ENCODE assay signal across 8 mouse cellular contexts in genomic region chr6:31032980-31033608, GRCm38 (mm10).
DNase-seq lines count a peak whose midpoint lies in the region; ATAC-seq and TF ChIP-seq lines count a peak whose summit lies in the region.

No protein-coding gene starts in this region.

- no peaks in the 10 kb centered on the region for H3K4me1 ChIP-seq in embryonic facial prominence, embryonic 14.5 days (ENCODE audit: control insufficient read depth, insufficient read depth, low read length)

- peak; percentile 71 for ATAC-seq in embryonic facial prominence, embryonic 14.5 days (ENCODE audit: low read depth)
- ATAC-seq in hematopoietic stem cell, adult 5-6 weeks (replicated peaks in 1 of 2; ENCODE audit: insufficient read depth in 1 of 2, low FRiP score in 2 of 2, low TSS enrichment in 1 of 2, low read depth in 1 of 2, poor library complexity in 2 of 2, severe bottlenecking in 2 of 2): peak; percentile 76 to 86
- ATAC-seq in megakaryocyte progenitor cell, adult 5-6 weeks (replicated peaks; ENCODE audit: poor library complexity): peak; percentile 96

- H3K9me3 ChIP-seq in embryonic facial prominence, embryonic 14.5 days (ENCODE audit: control insufficient read depth, low read length): no peaks in the 10 kb centered on the region

- no peak overlapping the region for H3K4me3 ChIP-seq in embryonic facial prominence, embryonic 14.5 days (ENCODE audit: low read depth, low read length)
- H3K4me3 ChIP-seq in left cerebral cortex, adult 2 months: peak overlapping the region; percentile 23; the same call in 1 of the 2 replicates

- peak overlapping the region; percentile 41 for H3K4me2 ChIP-seq in embryonic facial prominence, embryonic 14.5 days (ENCODE audit: low read depth, low read length)

- peak; percentile 59 for DNase-seq in gastrocnemius, postnatal 10 days
- DNase-seq in gastrocnemius, adult 8-10 months (ENCODE audit: low spot score in 2 of 2): no peak
- DNase-seq in adrenal gland, postnatal 25 days: peak; percentile 59
- DNase-seq in embryonic facial prominence, embryonic 14.5 days (ENCODE audit: low spot score): peak; percentile 88
- DNase-seq in left cerebral cortex, adult 2 months (ENCODE audit: extremely low spot score in 1 of 2, low spot score in 2 of 2): peak; percentile 54 to 56
- DNase-seq in right cerebral cortex, postnatal 14 days: peak; percentile 54

- intact Hi-C loops in left cerebral cortex, adult 2 months (cut with DNase I): no loop called here

- H3K36me3 ChIP-seq in embryonic facial prominence, embryonic 14.5 days (ENCODE audit: control insufficient read depth, insufficient read depth, low read length): no peaks in the 10 kb centered on the region

- H3K27me3 ChIP-seq in embryonic facial prominence, embryonic 14.5 days (replicated peaks; ENCODE audit: control insufficient read depth, insufficient read depth, low read length): no peaks in the 10 kb centered on the region

- peak; percentile 92 for TF ChIP-seq CTCF in left cerebral cortex, adult 2 months (IDR thresholded peaks at IDR 0.05)

- no peak overlapping the region for H3K27ac ChIP-seq in embryonic facial prominence, embryonic 14.5 days (replicated peaks; ENCODE audit: low read depth, low read length)
- H3K27ac ChIP-seq in left cerebral cortex, adult 2 months: peak overlapping the region; percentile 61

- WGBS in embryonic facial prominence, embryonic 14.5 days: 13% methylated on average over 12 of the region's 12 CpGs

- H3K9ac ChIP-seq in embryonic facial prominence, embryonic 14.5 days (ENCODE audit: low read depth, low read length): 0 out of 2 replicates have a peak overlapping the region, but pooled peaks have one; percentile 45

Comparison
In these comparisons a context has a peak if more than half of its experiments do, and no peak if none do; other contexts are left out.
1. DNase-seq: peak in gastrocnemius, postnatal 10 days (single experiment), adrenal gland, postnatal 25 days (single experiment), embryonic facial prominence, embryonic 14.5 days (single experiment), left cerebral cortex, adult 2 months (2 of 2) and right cerebral cortex, postnatal 14 days (single experiment); none in gastrocnemius, adult 8-10 months (0 of 2).
2. Peak in every context shown above with its lines, with median percentiles within 50 percentile points of each other: ATAC-seq.